Mouse (Mus musculus): ENCODE data around the gene Aatk.

GRCm38 (mm10) chr11:120008956-120009355 is 38.0 kb downstream of the Aatk start:
- TF ChIP-seq POLR2A (IDR thresholded peaks at IDR 0.05; ENCODE audit: extremely low read depth, insufficient read depth, low read length) (no peak), CTCF (IDR thresholded peaks at IDR 0.05; ENCODE audit: extremely low read depth, insufficient read depth, low read length) (no peak)
